Mouse (Mus musculus) adrenal gland, postnatal 0 days (tissue): Measurements from ENCODE around the gene Gabrb2. TPM values are rescaled to one million over a fixed set of nuclear protein-coding genes. Genes with fewer than 3 reads are reported as not detected.

ENCODE experiments used
- polyA plus RNA-seq: library from polyadenylated mRNA; unstranded; fragments of >200 nt; fragmentation: Nextera tagmentation; extraction: Ambion mirVana; gene quantifications from 2 replicates; pipeline ENCODE4 v1.2.1, GENCODE M21; 2015

Gabrb2 gene
- 0.35 and 1.1 TPM in 2 replicates for polyA plus RNA-seq

DNA sequence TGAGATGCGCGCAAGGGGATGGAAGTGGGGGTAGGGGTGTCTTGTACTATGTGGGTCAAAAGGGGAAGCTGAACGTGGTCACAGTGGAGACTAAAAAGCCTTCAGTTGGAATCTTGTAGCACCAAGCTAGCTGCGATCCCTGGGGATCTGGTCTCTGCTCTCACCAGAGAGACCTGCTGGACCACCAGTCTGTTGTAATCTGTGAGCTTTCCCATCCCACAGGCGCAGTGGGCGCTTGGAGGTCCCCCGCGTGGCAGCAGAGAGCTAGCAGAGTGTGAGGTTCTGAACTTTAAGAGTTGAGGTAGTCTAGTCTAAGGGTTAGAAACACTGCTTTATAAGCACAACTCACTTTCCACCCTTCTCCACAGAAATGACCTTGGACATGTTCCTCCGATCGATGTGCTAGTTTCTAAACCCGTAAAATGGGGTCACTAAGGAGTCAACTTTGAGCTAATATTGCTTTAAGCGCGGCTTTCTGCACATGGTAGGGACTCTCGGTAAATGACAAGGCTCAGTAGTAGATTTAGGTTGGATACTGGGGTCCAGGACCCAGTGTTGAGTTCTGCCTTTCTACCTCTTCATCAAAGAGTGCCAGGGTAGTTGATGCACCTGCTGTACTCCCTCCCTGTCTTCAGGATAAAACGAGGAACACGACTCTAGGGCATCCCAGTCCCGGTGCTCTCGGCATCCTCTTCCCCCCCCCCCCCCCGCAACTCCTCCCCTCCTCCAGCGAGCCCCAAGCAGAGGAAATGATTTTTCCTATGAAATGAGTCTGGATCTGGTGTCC lies at the start of gene Gabrb2:
TSS of gene Gabrb2 (plus strand) at position 762 of the 787 bp plus-strand sequence.

Other genes with a start within 250 kb of the Gabrb2 start
- 1.6 and 2.2 TPM in 2 replicates for gene Gabra1, start 236.8 kb upstream of the Gabrb2 start, polyA plus RNA-seq
- gene Gabra6, start 98.7 kb upstream of the Gabrb2 start, polyA plus RNA-seq = not detected in 2 replicates